Mouse (Mus musculus) v-Abl transformed pro-B cells (cell line): ENCODE measurements around the gene Zfp846.

Experiments
- in situ Hi-C, 2 experiments: fragments of 400-800 bp; cut with MboI; formaldehyde crosslinking; loops; one replicate each; pipeline ENCODE4 v1.15.1; 2025; ENCODE audit not compliant: unreplicated experiment in 2 of 2

Zfp846 gene

GRCm38 (mm10) chr9:20581175-20581634 is at the start of gene Zfp846:
Gene Zfp846 (plus strand): TSS chr9:20581291.
- in situ Hi-C loops: loop anchor here (5.0 kb wide), 3 partner anchors 71 to 119 kb away; partner anchors contain the start of genes Pin1 (in 1 of the 2) and Zfp26 (in 1 of the 2)

- in situ Hi-C loops: no loop called here
Observed at GRCm38 (mm10) chr9:20534326-20534926, 46.7 kb upstream of the Zfp846 start.

GRCm38 (mm10) chr9:20536598-20536997 is 44.5 kb upstream of the Zfp846 start:
- in situ Hi-C loops: no loop called here

DNA sequence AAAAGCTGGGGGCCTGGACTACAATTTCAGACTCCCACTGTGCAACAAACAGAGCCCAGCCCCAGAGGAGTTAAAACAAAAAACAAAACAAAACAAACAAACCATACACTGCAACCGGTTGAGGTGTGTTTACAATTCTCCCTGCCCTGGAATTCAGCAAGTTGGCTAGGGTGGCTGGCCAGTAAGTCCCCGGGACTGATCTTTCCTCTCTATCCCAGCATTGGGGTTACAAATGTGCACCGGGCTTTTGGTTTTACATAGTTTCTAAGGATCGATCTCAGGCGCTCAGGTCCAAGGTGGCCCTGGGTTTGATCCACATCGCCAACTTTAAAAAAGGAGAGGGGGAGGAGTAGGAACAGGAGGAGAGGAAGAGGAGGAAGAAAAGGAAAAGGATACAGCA is 37.6 kb upstream of the Zfp846 start:
- in situ Hi-C loops: no loop called here

DNA sequence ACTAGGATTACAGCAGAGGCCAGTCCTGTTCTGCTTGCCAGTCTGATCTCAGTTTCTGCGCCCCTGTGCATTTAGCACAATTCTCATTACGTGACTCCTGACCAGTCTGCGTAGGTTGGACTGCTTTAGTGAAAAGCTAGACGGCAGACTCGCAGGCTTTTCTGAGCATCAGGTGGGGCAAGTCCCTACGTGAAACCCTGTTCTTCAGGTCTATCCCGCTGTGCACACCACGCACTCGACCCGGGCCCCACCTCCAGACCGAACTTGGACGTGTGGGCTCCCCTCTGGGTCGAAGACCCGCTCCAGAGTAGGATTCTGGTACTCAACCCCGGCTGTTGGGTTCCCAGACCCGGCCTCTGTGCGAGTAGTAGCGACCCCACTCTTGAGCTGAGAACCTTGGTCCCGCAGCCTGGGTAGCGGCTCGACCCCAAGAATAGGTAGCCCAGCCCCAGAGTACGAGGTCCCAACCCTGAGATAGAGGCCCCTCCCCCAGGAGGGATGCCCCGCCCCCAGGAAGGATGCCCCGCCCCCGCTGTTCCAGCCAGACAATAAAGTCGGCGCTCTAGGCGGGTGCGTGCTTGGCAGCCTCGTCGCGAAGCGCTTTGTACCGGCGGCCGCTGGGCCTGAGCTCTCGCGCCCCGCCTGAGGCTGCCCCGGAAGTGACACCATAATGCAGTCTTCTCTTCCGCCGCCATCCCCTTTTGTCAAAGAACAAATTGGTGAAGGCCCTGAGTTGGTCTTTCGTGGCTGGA is 36.8 kb upstream of the Zfp846 start:
- in situ Hi-C loops: no loop called here

- in situ Hi-C loops: no loop called here
Observed at GRCm38 (mm10) chr9:20545151-20545550, 35.9 kb upstream of the Zfp846 start.

DNA sequence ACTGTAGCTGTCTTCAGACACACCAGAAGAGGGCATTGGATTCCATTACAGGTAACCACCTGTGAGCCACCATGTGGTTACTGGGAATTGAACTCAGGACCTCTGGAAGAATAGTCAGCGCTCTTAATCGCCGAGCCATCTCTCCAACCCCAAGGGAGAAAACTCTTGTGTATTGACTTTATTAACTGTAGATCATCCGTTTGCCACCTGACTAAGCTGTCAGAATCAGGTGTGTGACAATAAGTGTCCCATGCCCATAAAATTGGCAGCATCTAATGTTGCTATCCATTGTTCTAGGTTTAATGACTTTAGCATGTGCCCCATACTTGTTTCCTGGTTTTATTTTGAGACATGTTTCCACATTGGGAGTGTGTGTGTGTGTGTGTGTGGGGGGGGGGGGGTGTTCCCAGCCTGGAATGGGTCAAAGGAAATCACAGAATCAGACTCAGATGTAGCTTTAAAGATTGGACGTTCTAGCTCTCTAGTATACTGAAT is 29.3 kb upstream of the Zfp846 start:
- in situ Hi-C loops: loop anchor here in 1 of 2 experiments (25.0 kb wide), 1 partner anchor 310 kb away; the partner anchor contains the start of gene A230050P20Rik

DNA sequence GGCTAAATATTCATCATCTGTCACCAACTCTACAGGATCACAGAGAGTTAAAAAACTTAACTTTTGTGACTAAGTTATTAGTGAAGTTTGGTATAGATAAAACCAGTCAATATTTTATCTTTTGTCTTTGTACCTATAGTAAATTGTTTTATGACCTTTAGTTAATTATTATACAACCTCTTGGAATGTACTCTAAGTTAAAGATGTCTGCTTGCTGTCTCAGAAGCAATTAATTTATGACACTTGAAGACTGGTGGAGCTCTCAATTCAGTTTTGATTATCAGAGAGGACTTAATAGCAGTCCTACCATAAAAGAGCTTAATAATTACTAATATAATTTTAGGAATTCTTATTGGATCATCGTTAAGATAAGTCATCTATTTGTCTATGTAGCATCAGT is 28.4 kb upstream of the Zfp846 start:
- in situ Hi-C loops: loop anchor here in 1 of 2 experiments (25.0 kb wide), 1 partner anchor 310 kb away; the partner anchor contains the start of gene A230050P20Rik

- in situ Hi-C loops: loop anchor here in 1 of 2 experiments (25.0 kb wide), 1 partner anchor 300 kb away; the partner anchor contains the start of gene A230050P20Rik
Observed at GRCm38 (mm10) chr9:20562177-20562576, 18.9 kb upstream of the Zfp846 start.

GRCm38 (mm10) chr9:20565326-20566030 is 15.6 kb upstream of the Zfp846 start:
- in situ Hi-C loops: loop anchor here in 1 of 2 experiments (25.0 kb wide), 1 partner anchor 297 kb away; the partner anchor contains the start of gene A230050P20Rik

- in situ Hi-C loops: loop anchor here in 1 of 2 experiments (25.0 kb wide), 1 partner anchor 291 kb away; the partner anchor contains the start of gene A230050P20Rik
Observed at GRCm38 (mm10) chr9:20571060-20571459, 10.0 kb upstream of the Zfp846 start.

GRCm38 (mm10) chr9:20576591-20576990 is 4.5 kb upstream of the Zfp846 start:
- in situ Hi-C loops: no loop called here

GRCm38 (mm10) chr9:20601270-20601669 is 20.2 kb downstream of the Zfp846 start:
- in situ Hi-C loops: loop anchor here in 1 of 2 experiments (10.0 kb wide), 2 partner anchors 54 to 134 kb away; partner anchors contain the start of gene Pin1

- in situ Hi-C loops: loop anchor here in 1 of 2 experiments (10.0 kb wide), 2 partner anchors 49 to 129 kb away; partner anchors contain the start of gene Pin1
Observed at GRCm38 (mm10) chr9:20606269-20606668, 25.2 kb downstream of the Zfp846 start.

DNA sequence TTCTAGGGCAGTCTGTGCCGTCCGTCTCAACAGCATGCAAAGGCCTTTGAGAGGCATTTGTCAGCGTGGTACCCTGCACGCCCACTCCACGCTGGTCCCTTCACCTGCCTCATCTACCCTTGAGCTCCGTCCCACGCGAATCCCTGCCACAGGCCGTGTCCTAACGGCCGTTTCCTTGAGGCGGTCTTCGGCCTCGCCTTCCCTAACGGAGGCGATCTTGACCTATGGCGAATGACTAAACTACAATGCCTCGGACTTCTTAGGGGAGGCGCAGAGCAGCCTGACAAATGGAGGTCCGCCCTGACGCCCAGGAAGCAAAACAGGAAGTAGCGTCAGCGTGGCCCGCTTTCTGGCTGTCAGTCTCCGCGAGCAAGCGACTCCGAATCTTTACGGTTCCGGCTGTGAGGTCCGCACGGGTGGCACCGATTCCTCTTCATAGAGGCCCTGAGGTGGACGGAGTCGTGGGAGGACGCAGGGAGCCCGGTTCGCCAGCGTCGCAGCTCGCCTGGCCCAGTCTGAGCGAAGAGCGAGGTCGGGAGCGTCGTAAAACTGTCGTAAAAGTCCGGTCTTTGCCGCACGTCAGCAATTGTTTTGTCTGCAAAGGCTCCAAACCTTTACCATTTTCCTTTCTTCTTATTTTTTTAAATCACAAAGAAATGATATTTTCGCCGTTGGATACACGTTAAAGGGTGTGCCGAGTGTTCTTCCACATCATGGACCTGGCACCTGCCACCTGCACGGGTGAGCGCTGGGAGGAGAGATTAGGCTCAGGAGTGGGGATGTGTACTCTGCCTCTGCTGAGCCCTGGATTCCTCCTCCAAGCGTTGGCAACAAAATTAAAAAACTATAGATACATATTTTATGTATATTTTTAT is 26.2 kb downstream of the Zfp846 start:
- in situ Hi-C loops: loop anchor here in 1 of 2 experiments (10.0 kb wide), 2 partner anchors 47 to 127 kb away; partner anchors contain the start of gene Pin1

DNA sequence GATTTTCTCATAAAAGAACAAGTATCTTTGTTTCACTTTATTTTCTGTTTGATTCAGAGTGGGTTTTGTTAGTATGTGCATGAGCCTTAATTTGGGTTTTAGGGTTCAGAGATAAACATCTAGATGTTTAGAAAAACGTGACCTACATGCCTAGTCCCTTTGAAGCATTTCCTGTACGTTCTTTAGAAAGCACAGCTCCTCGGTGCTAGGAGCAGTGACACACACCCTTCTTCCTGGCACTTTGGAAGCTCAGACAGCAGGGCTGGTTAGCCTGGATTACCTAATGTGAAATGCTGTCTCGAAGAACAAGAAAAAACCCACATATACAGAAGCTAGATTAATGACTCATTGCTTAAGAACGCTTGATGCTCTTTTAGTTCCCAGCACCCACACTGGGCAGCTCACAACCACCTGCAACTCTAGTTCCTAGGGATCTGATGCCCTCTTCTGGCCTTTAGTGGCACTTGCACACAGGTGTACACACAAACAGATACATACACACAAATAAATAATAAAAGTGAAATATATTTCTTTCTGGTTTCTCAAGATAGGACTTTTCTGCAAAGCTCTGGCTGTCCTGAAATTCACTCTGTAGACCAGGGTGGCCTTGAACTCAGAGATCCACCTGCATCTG is 28.9 kb downstream of the Zfp846 start:
- in situ Hi-C loops: loop anchor here in 1 of 2 experiments (10.0 kb wide), 2 partner anchors 45 to 125 kb away; partner anchors contain the start of gene Pin1

DNA sequence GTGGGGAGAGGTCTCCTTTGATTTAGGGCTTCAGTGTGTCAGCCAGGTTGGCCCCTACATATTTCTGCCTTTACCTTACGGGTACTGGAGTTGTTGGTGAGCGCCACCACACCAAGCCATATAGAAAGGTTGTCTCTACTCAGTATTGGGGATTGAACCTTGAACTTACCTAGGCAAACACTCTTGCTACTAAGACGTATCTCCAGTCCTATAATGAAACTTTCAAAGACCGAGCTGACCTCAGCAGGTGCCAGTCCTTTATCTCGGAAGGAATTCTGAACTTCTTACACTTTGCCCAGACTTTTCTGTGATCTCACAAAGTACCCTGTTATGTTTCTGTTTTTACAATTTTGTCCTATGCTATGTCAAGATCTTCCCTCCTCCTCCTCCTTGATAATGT is 30.9 kb downstream of the Zfp846 start:
- in situ Hi-C loops: no loop called here

GRCm38 (mm10) chr9:20616685-20617084 is 35.6 kb downstream of the Zfp846 start:
- in situ Hi-C loops: no loop called here

GRCm38 (mm10) chr9:20631332-20631731 is 50.2 kb downstream of the Zfp846 start:
- in situ Hi-C loops: loop anchor here (10.0 to 25.0 kb wide), 6 partner anchors 253 to 1831 kb away; partner anchors contain the start of genes Gm17545 (in 2 of the 2), Rp9 (in 2 of the 2), Cdc37 (in 1 of the 2) and Dnm2 (in 1 of the 2)
